Mouse (Mus musculus) left cerebral cortex, postnatal 10 days (tissue): ENCODE measurements around the gene Lrrc46. TPM values are rescaled to one million over a fixed set of nuclear protein-coding genes. Genes with fewer than 3 reads are reported as not detected.
A peak's percentile ranks its signal among the peaks of the same experiment; 100 is the strongest.

Source experiments
- DNase-seq, 2 experiments: peaks; one replicate each; pipeline ENCODE4 v3.0.0; 2021 to 2022; ENCODE audit warnings: low spot score in 2 of 2, mixed read lengths in 1 of 2; ENCODE audit errors: extremely low spot score in 1 of 2
- intact Hi-C: fragments of 180-260 bp; cut with DNase I; formaldehyde crosslinking; loops from one replicate; pipeline ENCODE4 v1.15.1; 2025
- total RNA-seq, 2 experiments: library from RNA; stranded (reverse); gene quantifications; 2 replicates each; pipeline ENCODE4 v1.2.3; 2021

Gene Lrrc46
- total RNA-seq, 2 experiments from 2014 or later: 0.61 to 0.75 TPM

DNA sequence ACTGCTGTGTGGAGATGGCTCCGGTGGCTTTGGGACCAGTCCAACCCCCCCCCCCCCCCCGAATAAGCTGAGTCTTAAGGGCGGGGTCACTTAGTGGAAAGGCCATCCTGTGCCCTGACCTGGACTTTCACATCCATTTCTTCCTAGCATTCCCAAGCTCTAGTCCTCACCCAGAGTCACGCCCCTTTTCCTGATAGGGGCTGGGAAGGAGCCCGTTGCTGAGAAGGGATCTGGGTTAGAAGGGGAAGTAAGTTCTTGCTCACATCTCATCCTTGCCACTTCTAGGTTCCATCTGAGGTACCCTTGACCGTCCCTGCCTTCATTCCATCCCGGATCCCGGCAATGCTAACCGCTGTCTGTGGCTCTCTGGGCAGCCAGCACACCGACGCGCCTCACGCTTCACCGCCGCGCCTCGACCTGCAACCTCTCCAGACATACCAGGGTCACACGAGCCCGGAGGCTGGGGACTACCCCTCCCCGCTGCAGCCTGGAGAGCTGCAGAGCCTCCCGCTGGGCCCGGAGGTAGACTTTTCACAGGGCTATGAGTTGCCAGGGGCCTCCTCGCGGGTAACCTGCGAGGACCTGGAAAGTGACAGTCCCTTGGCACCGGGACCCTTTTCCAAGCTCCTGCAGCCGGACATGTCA, 20.0 kb downstream of the Lrrc46 start:
- no peak for DNase-seq
- intact Hi-C loops: loop anchor here (10.0 kb wide), 2 partner anchors 106 to 746 kb away; partner anchors contain the start of genes Cdk5rap3 and Hoxb9

DNA sequence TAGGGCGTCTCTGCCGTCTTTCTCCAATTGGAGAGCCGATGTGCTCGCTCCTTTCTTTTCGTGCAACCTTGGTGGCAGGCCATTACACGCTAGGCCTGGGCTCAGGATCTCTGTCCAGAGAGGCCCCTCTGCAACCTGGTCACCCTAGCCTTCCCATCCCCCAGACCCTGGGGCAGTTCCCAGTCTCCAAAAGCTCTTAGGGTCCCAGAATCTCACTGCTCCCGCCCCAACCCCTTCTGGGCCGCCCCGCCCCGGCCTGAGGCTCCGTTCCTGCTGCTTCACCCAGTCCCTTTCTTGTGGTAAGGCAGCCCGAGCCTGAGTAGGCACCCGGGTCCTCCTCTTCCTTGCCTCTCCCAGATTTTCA, 21.9 kb downstream of the Lrrc46 start:
- intact Hi-C loops: no loop called here
- no peak for DNase-seq

DNA sequence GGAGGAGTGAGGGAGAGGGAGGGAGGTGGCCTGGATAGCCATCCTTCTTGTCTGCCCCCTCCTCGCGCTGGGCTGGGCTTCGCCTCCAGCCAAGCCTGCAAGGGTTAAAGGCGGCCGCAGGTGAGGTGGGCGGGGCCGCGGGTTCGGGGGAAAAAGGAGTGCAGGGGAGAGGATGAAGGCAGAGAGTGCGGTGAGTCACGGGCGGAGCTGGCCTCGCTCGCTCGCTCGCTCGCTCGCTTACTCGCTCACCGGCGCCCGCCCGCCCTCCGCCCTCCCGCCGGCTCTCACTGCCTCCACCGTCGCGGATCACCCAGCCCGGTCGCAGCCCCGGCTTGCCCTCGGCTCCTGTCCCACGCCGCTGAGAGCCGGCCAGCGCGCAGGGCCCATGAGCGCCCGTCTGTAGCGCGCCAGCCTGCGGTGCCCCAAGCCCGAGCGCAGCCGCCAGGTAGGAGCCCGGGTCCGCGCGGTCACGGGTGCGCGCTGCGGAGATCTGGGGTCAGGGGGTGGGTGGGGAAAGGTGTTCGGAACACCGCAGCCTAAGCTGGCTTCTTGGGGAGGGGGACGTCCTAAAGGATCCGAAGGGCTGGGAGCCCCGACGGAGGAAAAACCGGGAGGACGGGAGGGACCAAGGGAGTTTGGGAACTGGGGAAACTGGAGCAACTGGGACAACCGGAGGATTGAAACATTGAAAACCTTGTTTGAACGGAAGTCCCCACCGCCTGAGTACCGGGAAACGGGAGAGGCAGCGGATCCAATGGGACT, 22.4 kb downstream of the Lrrc46 start:
- intact Hi-C loops: no loop called here
- DNase-seq: no peak

DNA sequence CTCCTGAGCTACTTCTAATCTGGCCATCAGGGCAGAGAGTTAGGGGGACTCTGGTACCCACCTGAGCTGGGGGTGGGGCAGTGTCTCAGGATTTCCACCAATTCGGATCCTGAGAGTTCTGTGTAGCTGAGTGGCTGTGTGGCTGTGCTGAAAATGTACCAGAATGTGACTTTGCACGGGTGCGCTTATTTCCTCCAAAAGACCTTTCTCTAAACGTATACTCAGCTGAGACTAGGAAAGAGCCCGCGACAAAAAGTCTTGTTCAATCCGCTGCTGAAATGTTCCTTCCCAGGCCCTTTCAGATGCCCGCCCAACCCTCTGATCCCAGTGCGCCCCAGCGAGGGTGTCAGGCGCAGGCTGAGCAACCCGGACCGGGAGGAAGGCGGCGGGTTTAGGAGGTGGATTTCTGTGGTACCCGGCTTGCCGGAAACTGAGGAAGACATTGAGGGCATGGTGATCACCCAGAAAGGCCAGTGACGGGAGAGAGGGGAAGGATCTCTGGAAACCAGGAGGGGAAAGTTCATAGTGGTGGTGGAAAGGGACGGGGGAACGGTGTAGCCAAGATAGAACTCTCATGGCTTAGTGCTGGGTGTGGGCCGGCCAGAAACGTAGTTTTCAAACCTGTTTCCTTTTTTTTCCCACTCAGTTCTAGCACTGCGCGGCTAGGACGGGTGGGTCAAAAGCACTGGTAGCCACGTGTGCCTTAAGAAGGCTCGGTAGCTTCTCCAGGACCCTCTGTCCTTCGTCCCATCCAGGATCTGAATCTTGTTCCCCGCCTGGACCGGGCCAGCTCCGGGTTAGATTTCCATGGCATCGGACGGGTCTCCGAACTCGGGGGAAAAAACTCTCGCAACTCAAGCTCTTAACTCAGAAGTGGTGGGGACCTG, 23.3 kb downstream of the Lrrc46 start:
- intact Hi-C loops: no loop called here
- no peak for DNase-seq

DNA sequence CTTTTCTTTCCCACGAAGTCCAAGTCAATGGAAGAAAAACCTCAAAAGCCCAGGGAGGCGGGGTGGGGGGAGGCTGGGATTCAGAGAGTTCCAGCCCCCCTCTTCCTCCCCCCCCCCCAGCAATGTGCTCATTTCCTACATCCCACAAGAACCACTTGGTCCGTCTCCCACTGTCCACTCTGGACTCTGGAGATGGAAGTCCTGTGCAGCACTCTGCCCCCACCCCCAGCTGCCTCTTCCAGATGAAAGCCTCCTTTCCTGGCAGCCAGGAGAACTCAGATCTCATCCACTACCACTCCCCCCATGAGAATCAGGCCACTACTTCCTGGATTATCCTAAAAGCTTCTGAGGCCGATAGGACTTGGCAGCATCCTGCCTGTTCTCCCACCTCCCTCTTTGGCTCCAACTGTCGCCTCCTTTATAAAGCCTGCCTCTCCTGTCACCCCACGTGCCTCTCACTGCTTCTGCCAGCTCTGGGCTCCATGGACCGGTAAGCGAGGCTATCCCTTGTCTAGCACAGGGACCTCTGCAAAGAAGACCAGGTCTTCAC, 28.0 kb downstream of the Lrrc46 start, which contains the start of gene Sp6:
Gene Sp6, plus strand, starts transcription at position 274 of the 550 bp plus-strand sequence.
- DNase-seq: peak; percentile 24 to 53
- intact Hi-C loops: no loop called here

DNA sequence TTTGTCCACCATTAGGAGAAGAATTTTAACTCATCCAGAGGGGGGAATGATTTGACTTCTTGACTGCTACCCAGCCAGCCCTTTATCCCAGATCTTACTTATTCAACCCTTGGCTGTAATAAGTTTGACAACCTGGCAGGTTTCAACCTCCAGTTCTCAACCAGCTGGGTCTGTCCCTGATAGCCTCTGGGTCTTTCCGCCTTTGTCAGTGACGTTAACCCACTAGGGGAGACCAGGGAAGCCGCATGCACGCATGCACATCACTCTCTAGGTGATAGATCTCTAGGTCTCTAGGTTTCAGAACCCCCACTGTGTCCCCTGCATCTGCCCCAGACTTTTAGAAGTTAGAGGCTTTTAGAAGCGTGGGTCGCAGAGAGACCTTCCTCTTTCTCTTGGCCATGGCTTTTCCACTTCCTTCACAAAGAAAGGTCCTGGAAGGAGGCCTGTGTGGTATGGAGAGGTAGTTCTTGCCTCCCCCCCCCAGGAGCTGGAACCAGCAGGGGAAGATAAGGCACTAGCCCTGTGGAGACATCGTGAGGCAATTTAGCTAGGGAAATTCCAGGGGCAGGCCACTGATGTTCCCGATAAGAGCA, 31.9 kb downstream of the Lrrc46 start:
- no peak for DNase-seq
- intact Hi-C loops: no loop called here

DNA sequence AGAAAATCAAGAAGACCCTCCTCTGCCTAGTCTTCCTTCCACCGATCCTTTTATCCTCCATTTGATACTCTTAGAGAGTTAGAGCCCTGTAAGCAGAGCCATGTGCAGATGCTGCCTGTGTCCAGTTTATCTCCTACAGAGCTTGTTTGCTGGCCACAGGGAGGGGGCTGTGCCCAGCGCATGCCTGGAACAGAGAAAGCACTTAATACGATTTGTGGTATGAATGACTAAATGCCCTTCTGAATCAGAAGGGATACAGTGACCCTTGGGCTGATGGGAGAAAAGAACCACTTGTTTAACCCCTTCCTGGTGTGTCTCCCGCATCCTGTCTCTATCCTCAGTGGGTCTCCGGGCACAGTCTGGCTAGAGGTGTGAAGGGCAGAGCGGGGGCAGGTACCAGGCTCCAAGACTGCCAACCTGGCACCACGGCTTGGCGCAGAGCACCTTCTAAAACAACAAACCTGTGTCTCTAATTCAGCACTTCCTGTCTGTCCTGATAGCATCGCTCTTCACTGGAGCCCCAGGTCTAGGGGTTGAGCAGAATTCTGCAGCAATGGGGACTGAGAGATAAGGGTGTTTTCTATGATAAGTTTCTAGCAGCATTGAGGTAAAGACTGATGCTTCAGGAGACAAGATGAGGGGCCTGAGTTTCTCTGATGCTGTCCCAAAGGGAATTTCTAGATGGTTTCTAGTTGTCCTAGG, 34.0 kb downstream of the Lrrc46 start:
- intact Hi-C loops: no loop called here
- no peak for DNase-seq

DNA sequence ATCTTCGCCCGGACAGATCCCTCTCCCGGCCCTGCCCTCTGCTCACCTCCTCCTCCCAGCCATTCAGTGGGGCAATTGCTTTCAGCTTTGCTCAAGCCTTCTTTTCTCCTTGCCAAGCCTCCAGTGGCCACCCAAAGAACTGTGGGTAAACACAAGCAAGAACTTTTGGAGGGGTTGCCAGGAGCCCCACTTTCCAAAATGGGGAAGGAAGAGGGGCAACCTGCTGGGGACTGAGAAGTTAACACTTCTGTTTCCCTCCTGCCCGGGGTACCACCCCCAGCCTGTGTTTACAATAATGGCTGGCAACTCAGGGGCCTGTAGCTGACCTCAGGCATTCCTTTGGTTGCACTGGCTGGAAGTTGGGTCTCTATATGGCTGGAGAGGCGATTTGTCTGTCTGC, 38.0 kb downstream of the Lrrc46 start:
- no peak for DNase-seq
- intact Hi-C loops: no loop called here

DNA sequence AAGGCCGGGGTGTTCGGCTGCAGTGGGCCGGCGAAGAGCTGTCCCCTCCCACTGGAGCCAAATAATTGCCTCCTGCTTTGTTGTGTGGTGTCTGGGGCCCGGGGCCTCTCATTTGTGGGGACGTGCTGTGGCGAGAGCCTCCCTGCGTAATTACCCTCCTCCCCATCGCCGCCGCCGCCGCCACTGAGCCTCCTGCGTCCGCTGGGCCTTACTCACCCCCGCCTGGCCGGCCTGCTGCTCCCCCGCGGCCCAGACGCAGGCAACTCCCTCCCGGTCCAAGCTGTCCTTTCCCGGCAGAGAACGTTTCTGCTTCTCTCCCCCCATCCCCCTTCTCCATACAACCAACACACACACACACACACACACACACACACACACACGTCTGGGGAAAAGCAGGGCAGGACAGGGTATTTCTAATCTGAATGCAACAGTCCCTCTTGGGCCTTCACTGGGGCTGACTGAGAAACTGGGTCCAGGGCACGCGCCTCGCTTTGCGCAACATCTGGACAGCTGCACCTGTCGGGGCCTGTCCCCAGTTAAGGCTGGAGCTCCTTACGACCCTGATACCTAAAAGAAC, 43.7 kb downstream of the Lrrc46 start:
- peak in 1 of 2 experiments; percentile 69 for DNase-seq
- intact Hi-C loops: no loop called here

DNA sequence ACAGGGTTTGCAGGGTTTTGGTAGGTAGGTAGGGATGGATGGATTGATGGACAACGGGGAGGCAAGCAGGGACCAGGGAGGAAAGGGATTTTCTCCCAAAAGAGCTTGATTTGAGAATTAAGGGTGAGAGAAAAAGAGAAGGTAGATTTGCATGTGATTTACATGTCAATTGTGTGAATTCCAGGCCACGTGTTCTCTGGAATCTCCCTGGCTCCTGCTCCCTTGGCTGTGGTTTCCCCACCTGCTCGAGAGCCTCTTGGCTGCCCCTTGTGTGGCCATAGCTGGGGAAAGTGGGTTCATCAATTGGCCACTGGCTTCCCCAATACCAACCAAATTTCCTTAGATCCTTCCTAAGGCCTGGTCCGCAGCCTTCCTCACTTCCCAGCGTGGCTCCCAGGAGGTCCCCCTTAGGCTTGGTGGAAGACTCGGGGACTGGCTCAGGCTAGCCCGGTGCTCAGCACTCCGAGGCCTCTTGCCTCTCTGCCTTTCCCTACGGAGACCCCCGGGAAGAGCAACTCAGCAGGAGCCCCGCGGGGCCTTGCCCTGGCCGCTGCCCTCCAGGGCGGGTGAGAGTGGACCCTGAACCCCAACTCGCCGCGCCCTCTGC, 44.3 kb downstream of the Lrrc46 start:
- no peak for DNase-seq
- intact Hi-C loops: no loop called here

DNA sequence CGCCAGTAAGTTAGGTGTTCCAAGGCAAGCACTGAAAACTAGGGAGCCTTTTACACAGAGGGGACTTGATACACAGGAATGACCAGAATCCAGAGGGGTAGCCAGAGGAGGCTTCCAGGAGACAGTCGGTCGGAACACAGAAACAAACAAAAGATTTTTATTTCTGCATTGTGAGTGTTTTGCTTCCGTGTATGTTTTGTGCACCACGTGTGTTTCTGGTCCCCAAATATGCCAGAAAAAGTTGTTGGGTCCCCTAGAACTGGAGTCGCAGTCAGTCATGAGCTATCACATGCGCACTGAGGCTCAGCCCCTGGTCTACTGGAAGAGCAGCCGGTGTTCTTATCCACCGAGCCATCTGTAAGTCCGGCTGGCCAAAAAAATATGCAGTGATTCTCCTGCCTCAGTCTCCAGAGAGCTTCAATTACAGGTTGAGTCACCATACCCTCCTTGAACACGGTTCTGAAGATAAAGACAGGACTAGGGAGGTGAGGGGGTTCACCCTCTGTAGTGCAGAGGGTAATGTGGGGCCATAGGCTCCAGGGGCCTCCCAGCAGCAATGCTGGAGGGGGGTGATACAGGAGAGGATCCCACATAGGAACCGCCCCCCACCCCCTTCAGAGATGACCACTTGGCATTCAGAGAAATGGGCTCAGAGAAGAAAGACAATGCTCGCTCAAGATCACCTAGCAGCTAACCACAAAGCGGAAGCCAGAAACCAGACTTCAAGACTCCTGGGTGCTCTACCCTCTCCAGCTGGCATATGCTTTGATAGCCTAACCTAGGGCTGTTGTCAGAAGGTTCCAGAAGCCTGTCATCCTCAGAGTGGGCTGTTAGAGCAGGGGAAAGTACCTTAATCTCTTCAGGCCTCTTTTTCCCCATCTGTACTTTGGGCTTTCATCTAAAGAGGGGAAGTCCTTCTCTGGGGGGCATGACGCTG, 45.1 kb downstream of the Lrrc46 start:
- intact Hi-C loops: no loop called here
- DNase-seq: no peak

DNA sequence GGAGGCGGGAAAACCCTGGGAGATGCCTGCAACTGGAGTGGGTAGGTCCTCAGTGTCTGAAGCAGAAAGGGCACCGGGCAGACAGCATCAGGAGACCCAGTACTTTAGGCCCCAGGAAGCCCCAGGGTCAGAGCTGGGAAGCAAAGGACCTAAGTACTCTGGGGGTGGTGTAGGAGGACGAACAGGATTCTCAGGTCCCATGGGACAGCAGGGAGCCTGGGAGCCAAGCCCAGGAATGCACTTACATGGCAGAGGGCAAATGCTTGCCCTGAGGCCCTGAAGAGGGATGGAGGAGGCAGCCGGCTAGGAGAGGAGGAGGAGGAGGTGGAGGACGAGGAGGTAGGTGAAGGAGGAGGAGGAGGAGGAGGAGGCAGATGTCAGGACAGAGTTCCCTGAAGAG, 46.2 kb downstream of the Lrrc46 start:
- DNase-seq: no peak
- intact Hi-C loops: no loop called here

DNA sequence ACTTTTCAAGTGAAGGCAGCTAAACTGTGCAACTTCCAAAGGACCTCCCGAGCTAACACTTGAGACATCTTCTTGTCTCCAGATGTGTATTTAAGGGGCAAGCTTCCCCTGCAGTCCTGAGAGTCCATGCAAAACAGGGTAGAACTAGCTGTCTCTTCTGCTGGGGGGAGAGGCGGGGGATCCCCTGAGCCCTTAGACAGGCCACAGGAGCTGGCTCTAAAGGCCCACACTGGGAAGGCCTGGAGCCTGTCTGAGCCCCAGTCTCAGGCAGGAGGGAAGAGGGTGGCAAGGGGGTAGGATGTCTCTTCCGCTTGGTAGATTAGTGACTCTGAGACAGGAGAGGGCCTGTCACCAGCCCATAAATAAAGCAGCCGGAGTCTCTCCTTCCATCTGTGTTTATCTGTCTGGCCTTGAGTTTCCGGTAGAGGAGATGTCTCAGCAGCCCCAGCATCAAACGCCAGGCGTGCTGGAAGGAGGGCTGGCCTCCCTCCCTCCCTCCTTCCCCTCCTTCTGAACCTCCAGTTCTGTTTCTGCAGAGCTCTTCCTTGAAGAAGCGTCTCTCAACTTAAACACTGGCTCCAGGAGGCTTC, 48.4 kb downstream of the Lrrc46 start:
- DNase-seq: no peak
- intact Hi-C loops: no loop called here

DNA sequence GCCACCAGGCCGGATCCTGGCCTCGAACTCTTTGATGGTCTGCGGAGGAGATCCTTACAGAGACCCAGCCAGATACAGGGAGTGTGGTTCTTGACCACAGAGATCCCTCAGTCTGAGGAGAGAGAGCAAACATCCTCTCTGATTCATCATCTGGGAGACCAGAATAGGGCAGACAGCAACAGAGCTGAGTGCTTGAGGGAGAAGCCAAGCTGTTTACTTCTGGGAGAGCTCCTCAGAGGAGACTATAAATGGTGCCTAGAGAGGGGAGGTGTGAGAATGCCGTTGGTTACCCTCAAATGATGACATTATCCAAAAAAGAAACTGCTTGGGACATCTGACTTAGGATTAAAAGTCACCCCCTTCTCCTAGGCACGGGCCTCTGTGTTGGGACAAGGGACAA, 49.7 kb downstream of the Lrrc46 start:
- DNase-seq: no peak

DNA sequence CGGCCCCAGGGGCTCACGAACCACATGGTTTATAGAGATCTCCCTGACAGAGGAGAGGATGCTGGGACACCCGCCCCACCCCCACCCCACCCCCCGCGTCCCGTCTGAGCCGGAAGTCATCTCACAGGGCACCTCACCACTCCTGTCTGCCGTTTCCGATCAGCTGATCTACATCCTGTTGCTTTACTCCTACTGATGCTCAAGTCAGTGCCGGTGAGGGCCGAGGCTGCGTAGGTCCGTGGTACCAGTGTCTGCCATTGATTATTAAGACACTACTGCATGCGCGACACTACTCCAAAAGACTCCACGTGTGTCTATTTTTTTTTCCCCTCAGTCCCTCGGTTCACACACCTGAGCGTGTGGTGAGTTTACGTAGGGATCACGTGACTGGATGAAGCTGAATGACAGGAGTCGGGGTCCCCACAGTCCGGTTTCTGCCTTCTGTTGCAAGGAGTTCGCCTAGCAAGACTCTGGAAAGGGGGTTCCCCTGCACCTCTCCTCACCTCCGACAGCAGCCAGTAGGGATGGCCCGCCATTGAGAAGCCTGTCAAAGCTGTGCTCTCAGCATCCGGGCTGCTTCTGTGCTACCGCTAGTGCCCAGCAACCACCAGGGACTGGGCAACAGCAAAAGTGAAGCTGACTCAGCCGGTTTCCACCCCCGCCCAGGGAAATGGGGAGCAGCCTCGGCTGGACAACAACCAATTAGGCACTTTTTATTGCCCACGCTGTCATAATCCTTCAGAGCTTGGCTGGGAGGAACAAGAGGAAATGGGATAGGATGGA, 53.1 kb downstream of the Lrrc46 start:
- no peak for DNase-seq
- intact Hi-C loops: loop anchor here (10.0 kb wide), 1 partner anchor 157 kb away; no protein-coding TSS in a partner anchor

More for the DNA sequence above, 49.7 kb downstream of the Lrrc46 start:
- intact Hi-C loops: no loop called here
